In the genomic region with DNA sequence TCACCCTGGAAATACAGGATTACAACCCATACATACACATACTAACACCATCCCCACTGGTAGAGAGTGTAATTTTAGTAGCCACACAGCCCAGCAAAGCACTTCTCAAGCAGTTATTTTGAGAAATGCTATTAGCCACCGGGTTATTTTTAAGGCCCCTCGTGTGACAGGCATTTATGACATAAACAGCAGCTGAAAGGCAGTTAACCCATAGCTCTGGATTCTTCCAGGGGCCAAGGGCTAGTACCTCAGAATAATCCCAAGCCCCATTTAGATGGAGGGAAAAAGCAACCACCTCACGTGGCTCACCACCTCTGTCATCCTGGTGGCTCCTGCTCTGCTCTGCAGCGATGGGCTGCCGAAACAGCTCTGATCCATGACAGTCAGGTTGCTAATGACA, we compare ENCODE assay signal across 18 mouse cellular contexts.
"Had no signal": no experiment of that assay in that cellular context is flagged by ENCODE, and none has a peak within 500 bp of the region (broad histone marks: within the 10 kb centered on the region; RNA-seq: fewer than 3 reads in every experiment).

No protein-coding gene starts in this region.

- H3K4me3 ChIP-seq: limb, embryonic 15.5 days; midbrain, embryonic 12.5 days; midbrain, embryonic 15.5 days; neural tube, embryonic 12.5 days; neural tube, embryonic 15.5 days; stomach, embryonic 15.5 days had no signal

- H3K27ac ChIP-seq: limb, embryonic 15.5 days; liver, embryonic 14.5 days; macrophage; midbrain, embryonic 12.5 days; midbrain, embryonic 15.5 days; neural tube, embryonic 12.5 days; neural tube, embryonic 15.5 days; stomach, embryonic 15.5 days had no signal

- DNase-seq: kidney, adult 9 months; kidney, postnatal 14 days; kidney, postnatal 4 days; liver, postnatal 0 days; lung, embryonic 14.5 days; right cerebral cortex, adult 18-20 months; right cerebral cortex, postnatal 14 days; right cerebral cortex, postnatal 4 days; spleen, adult 18-20 months; thymus, postnatal 25 days had no signal
